8 mouse cellular contexts compared by ENCODE assay signal in the genomic region with DNA sequence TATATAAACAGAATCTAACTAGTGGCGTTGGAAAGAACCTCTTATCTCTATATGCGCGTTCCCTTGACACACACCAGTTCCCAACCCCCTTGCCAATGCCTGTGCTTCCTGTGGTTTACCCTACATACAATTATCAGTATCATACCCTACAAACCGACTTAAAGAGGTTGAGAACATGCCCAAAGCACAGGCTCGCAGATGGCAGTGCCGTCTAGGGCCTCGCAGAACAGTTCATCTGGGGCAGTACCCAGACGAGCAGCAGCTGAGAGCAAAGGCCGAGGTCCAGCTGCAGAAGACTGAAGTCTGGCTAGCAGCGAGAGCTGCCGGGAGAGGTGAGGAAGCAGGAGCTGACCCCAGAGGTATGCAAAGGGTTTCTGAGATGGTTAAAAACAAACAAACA. TPM values are rescaled to one million over a fixed set of nuclear protein-coding genes. Genes with fewer than 3 reads are reported as not detected.
DNase-seq lines count a peak whose midpoint lies in the region; ATAC-seq and TF ChIP-seq lines count a peak whose summit lies in the region.

No protein-coding gene starts in this region.

- no peak for TF ChIP-seq CTCF in cerebellum, adult 2 months (IDR thresholded peaks at IDR 0.05; ENCODE audit: borderline replicate concordance, insufficient read depth, low read depth, low read length)

- WGBS in heart, embryonic 14.5 days: 16% methylated on average over 11 of the region's 11 CpGs
- 59% methylated on average over 11 of the region's 11 CpGs for WGBS in cerebellum, adult 2 months

- 0 out of 2 replicates have a peak, but pooled peaks cover under 1% of the 10 kb centered on the region for H3K36me3 ChIP-seq in heart, embryonic 14.5 days (ENCODE audit: control insufficient read depth, insufficient read depth, low read length)
- H3K36me3 ChIP-seq in megakaryocyte, embryonic 14.5 days (replicated peaks; ENCODE audit: low read length): peaks cover 38% of the 10 kb centered on the region

- peak overlapping the region; percentile 94 to 96 for H3K27ac ChIP-seq in heart, embryonic 14.5 days (replicated peaks in 1 of 2; ENCODE audit: control insufficient read depth in 1 of 2, insufficient read depth in 1 of 2, low read depth in 2 of 2, low read length in 2 of 2)
- no peak overlapping the region for H3K27ac ChIP-seq in cerebellum, adult 2 months (ENCODE audit: insufficient read depth, low read length)

- H3K4me2 ChIP-seq in heart, embryonic 14.5 days (ENCODE audit: low read length): peak overlapping the region; percentile 51

- TF ChIP-seq POLR2A in cerebellum, adult 2 months (IDR thresholded peaks at IDR 0.05; ENCODE audit: borderline replicate concordance, insufficient read depth, low read length): no peak

- DNase-seq in heart, adult 9 months (ENCODE audit: low spot score in 2 of 2): no peak
- DNase-seq in T-cell, adult 2 months (ENCODE audit: low spot score): peak; percentile 41
- peak; percentile 64 for DNase-seq in kidney, adult 9 months
- no peak for DNase-seq in left cerebral cortex, postnatal 4 days
- DNase-seq in cerebellum, adult 2 months: no peak
- DNase-seq in spleen, postnatal 4 days (ENCODE audit: low spot score in 2 of 2): no peak

- no peak overlapping the region for H3K4me3 ChIP-seq in heart, embryonic 14.5 days (ENCODE audit: control insufficient read depth in 1 of 2, insufficient read depth in 1 of 2, low read depth in 1 of 2, low read length in 2 of 2)
- peak overlapping the region; percentile 89 for H3K4me3 ChIP-seq in megakaryocyte, embryonic 14.5 days (replicated peaks)
- no peak overlapping the region for H3K4me3 ChIP-seq in cerebellum, adult 2 months (replicated peaks; ENCODE audit: insufficient read depth, low read depth, low read length)

- peaks cover 19 to 37% of the 10 kb centered on the region in 2 experiments for H3K4me1 ChIP-seq in heart, embryonic 14.5 days (ENCODE audit: control insufficient read depth in 2 of 2, insufficient read depth in 2 of 2, low read length in 2 of 2)
- peaks cover 96% of the 10 kb centered on the region for H3K4me1 ChIP-seq in megakaryocyte, embryonic 14.5 days
- peaks cover 17% of the 10 kb centered on the region for H3K4me1 ChIP-seq in cerebellum, adult 2 months (ENCODE audit: control insufficient read depth, insufficient read depth, low read length)

- intact Hi-C loops in left cerebral cortex, postnatal 4 days (cut with DNase I): no loop called here

- ATAC-seq in heart, embryonic 14.5 days (ENCODE audit: insufficient number of reproducible peaks, insufficient read depth, low FRiP score, low read depth): no peak

- no peaks in the 10 kb centered on the region for H3K9me3 ChIP-seq in heart, embryonic 14.5 days (ENCODE audit: control insufficient read depth, low read length)
- H3K9me3 ChIP-seq in megakaryocyte, embryonic 14.5 days: no peaks in the 10 kb centered on the region

- H3K27me3 ChIP-seq in heart, embryonic 14.5 days (ENCODE audit: control insufficient read depth, insufficient read depth, low read length): no peaks in the 10 kb centered on the region
- no peaks in the 10 kb centered on the region for H3K27me3 ChIP-seq in megakaryocyte, embryonic 14.5 days (replicated peaks)
- no peaks in the 10 kb centered on the region for H3K27me3 ChIP-seq in cerebellum, adult 2 months (ENCODE audit: control insufficient read depth, insufficient read depth, low read length)

- H3K9ac ChIP-seq in heart, embryonic 14.5 days (ENCODE audit: low read length): peak overlapping the region; percentile 51

RNA-seq across cellular contexts. Expression of a gene that starts 21.5 kb away (rescaled TPM):
- polyA plus RNA-seq in heart, embryonic 14.5 days (2014; fragmentation: Nextera tagmentation; extraction: Ambion mirVana): 16.2 and 18.5 TPM in 2 replicates
- polyA plus RNA-seq in megakaryocyte, embryonic 14.5 days (2012; ENCODE audit: insufficient read depth, low replicate concordance): 9.4 and 13.7 TPM in 2 replicates
- 10 to 100 TPM; 28.5 to 32.1 TPM for total RNA-seq in left cerebral cortex, postnatal 4 days (2021)
- polyA plus RNA-seq in cerebellum, adult 2 months (2012; rRNA removed): 21.7 and 24.8 TPM in 2 replicates

Comparison
In these comparisons a context has a peak if more than half of its experiments do, and no peak if none do; other contexts are left out.
1. DNase-seq: peak in T-cell, adult 2 months (single experiment) and kidney, adult 9 months (single experiment); none in heart, adult 9 months (0 of 2), left cerebral cortex, postnatal 4 days (single experiment), cerebellum, adult 2 months (0 of 2) and spleen, postnatal 4 days (0 of 2).